Mouse (Mus musculus) lung, embryonic 15.5 days (tissue): ENCODE results near the gene Fgfr2. TPM values are rescaled to one million over a fixed set of nuclear protein-coding genes. Genes with fewer than 3 reads are reported as not detected.
A peak's percentile ranks its signal among the peaks of the same experiment; 100 is the strongest.
"Not testable (repeated sequence)": the region's sequence is repeated elsewhere in the genome, so short reads cannot be mapped to it uniquely, and the experiment has no call there.

ENCODE experiments used
- ATAC-seq: fragments of 200-750 bp; cut with Nextera tagmentation; 2 replicates; pipeline ENCODE4 v1.8.0; 2017; ENCODE audit warnings: moderate number of reproducible peaks, borderline replicate concordance; ENCODE audit not compliant: low FRiP score, low TSS enrichment; ENCODE audit errors: extremely low read depth
- H3K27ac ChIP-seq: fragments of 300-500 bp; sonication (generic); 2 replicates; pipeline ENCODE4 v1.5.1; 2015; ENCODE audit warnings: moderate library complexity, mild to moderate bottlenecking, inconsistent platforms
- H3K27me3 ChIP-seq: fragments of 300-500 bp; sonication (generic); 2 replicates; pipeline ENCODE4 v1.6.1; 2015; ENCODE audit warnings: inconsistent platforms
- H3K36me3 ChIP-seq: fragments of 300-500 bp; sonication (generic); 2 replicates; pipeline ENCODE4 v1.6.1; 2015; ENCODE audit warnings: inconsistent platforms
- H3K4me1 ChIP-seq: fragments of 300-500 bp; sonication (generic); 2 replicates; pipeline ENCODE4 v1.6.1; 2015; ENCODE audit warnings: inconsistent platforms
- H3K4me2 ChIP-seq: fragments of 300-500 bp; sonication (generic); 2 replicates; pipeline ENCODE4 v1.6.1; 2015; ENCODE audit warnings: inconsistent platforms, mild to moderate bottlenecking, moderate library complexity
- H3K4me3 ChIP-seq: fragments of 300-500 bp; sonication (generic); 2 replicates; pipeline ENCODE4 v1.5.1; 2015; ENCODE audit warnings: mild to moderate bottlenecking, inconsistent platforms
- H3K9ac ChIP-seq: fragments of 300-500 bp; sonication (generic); 2 replicates; pipeline ENCODE4 v1.6.1; 2015; ENCODE audit warnings: inconsistent platforms
- H3K9me3 ChIP-seq: fragments of 300-500 bp; sonication (generic); 2 replicates; pipeline ENCODE4 v1.6.1; 2016; ENCODE audit warnings: inconsistent platforms
- WGBS: fragments of 180-500 bp; shearing (Covaris S2); methylation state at CpG from one replicate; pipeline ENCODE4 v1.1.7; 2015; 5-methylcytosine and 5-hydroxymethylcytosine counted together
- polyA plus RNA-seq: library from polyadenylated mRNA; unstranded; fragments of >200 nt; fragmentation: Nextera tagmentation; extraction: Ambion mirVana; gene quantifications from 2 replicates; pipeline ENCODE4 v1.2.1, GENCODE M21; 2015

Gene Fgfr2
- polyA plus RNA-seq, 1 experiment from 2014 or later: 160 TPM

DNA sequence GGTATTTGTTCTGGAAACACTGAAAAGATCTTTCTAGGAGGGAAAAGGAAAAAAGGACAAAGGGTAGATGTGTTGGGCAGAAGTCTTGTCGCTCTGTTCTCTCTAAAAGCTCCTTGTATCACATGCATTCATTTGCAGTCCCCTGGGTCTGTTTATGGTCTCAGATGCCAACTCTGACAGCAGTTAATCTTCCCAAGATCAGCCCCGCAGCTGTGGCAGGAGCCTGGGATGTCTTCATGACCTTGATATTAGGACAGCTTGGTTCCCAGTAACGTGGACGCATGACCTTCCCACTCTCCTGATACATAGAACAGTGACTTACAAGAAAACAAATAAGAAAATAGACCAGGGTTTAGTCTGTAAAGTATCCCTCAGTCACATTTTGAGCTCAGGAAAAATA is 2509.2 kb downstream of the Fgfr2 start:
- Histone ChIP-seq H3K9me3 (no peaks in the 10 kb centered on the region), H3K27ac (no peak overlapping the region), H3K36me3 (no peaks in the 10 kb centered on the region), H3K4me3 (no peak overlapping the region), H3K9ac (no peak overlapping the region), H3K4me1 (no peaks in the 10 kb centered on the region), H3K27me3 (no peaks in the 10 kb centered on the region), H3K4me2 (no peak overlapping the region)
- WGBS: 49% methylated on average over 4 of the region's 4 CpGs
- ATAC-seq: no peak

GRCm38 (mm10) chr7:130606958-130607357 is 2516.2 kb downstream of the Fgfr2 start:
- Histone ChIP-seq H3K27ac (no peak overlapping the region), H3K4me1 (no peaks in the 10 kb centered on the region), H3K27me3 (no peaks in the 10 kb centered on the region), H3K4me3 (no peak overlapping the region), H3K9me3 (no peaks in the 10 kb centered on the region), H3K36me3 (no peaks in the 10 kb centered on the region), H3K9ac (no peak overlapping the region), H3K4me2 (no peak overlapping the region)
- 87% methylated on average over 4 of the region's 4 CpGs for WGBS
- ATAC-seq: no peak

DNA sequence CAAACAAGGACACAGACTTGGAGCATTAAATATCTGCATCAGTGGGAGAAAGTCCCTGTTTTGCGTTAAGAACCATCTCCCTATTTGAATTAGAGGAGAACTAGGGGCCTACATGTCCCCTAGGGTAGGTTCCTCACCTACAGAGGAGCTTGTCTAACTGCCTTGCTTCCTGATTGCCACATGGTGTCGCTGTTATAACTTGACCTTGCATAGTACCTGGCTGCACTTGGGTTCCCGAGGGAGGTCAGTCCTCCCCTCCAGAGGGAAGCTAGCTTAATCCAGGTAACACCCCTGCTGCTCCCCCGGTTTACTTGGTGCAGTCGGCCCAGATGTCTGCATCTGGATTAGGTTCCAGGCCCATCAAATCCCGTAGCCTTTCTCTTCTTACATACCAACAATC is 2518.0 kb downstream of the Fgfr2 start:
- no peak overlapping the region for H3K9ac ChIP-seq
- no peaks in the 10 kb centered on the region for H3K36me3 ChIP-seq
- ATAC-seq: no peak
- H3K4me2 ChIP-seq: no peak overlapping the region
- no peaks in the 10 kb centered on the region for H3K27me3 ChIP-seq
- H3K4me1 ChIP-seq: no peaks in the 10 kb centered on the region
- no peak overlapping the region for H3K4me3 ChIP-seq
- H3K9me3 ChIP-seq: no peaks in the 10 kb centered on the region
- H3K27ac ChIP-seq: no peak overlapping the region
- WGBS: 20% methylated on average over 6 of the region's 6 CpGs

DNA sequence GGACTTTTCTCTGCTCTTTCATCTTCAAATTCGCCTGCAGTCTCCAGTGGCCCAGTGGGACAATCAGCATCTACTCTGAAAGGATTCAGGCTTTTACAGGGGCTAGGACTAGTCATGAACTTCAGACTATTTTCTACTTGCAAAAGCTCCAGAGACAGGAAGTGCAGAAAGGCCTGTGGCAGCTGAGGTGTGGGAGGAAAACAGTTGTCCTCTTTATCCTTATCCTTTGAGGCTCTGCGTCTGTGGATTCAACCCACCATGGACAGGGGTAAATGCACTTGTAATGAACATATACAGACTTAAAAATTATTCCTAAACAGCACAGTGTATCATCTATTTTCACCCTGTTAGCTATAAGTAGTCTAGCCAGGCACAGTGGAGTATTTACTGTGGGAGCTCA is 2518.8 kb downstream of the Fgfr2 start:
- no peak for ATAC-seq

DNA sequence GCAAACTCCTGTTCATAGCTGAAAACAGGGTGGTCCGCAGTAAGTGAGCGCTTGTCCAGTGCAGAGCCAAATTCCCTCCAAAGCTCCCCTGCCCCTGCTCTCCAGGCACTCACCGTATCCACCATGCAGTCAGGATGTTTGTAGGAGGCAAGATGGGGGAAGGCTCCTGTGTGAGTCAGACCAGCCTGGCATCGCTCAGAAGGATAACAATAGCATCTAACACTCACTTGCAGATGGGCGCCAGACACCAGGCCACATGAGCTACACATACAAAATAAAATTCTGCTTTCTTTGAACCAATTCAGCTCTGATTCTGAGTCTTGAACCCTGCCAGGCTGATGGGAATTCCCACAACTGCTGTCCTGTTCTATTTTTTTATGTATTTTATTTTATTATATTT is 2519.6 kb downstream of the Fgfr2 start:
- Histone ChIP-seq H3K4me1 (no peaks in the 10 kb centered on the region), H3K9ac (no peak overlapping the region), H3K9me3 (no peaks in the 10 kb centered on the region), H3K4me3 (no peak overlapping the region), H3K36me3 (no peaks in the 10 kb centered on the region), H3K4me2 (no peak overlapping the region), H3K27ac (no peak overlapping the region), H3K27me3 (no peaks in the 10 kb centered on the region)
- no peak for ATAC-seq
- WGBS: 80% methylated on average over 5 of the region's 5 CpGs

More for the DNA sequence above, 2518.8 kb downstream of the Fgfr2 start:
- Histone ChIP-seq H3K4me2 (no peak overlapping the region), H3K27ac (no peak overlapping the region), H3K9ac (no peak overlapping the region), H3K27me3 (no peaks in the 10 kb centered on the region), H3K9me3 (no peaks in the 10 kb centered on the region), H3K4me3 (no peak overlapping the region), H3K4me1 (no peaks in the 10 kb centered on the region), H3K36me3 (no peaks in the 10 kb centered on the region)
- 69% methylated on average over 2 of the region's 2 CpGs for WGBS

DNA sequence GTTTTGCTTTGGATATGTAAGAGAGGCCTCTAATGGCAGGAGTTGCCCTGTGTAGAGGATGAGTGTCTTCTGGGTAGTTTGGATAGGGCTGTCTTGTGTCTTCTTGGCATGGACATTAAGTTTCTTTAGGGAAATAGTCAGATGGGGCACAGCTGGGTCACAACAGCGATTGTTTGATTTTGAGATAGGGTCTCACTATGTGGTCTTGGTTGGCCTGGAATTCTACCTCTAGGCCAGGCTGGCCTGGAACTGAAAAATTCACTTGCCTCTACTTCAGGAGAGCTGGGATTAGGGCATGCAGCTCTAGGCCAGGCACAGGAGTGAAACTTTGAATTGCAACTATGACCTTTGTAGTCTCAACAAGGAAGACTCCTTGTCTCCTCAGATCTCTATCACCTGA is 2520.3 kb downstream of the Fgfr2 start:
- H3K27ac ChIP-seq: no peak overlapping the region
- H3K4me3 ChIP-seq: no peak overlapping the region
- no peak overlapping the region for H3K9ac ChIP-seq
- no peak for ATAC-seq
- H3K4me2 ChIP-seq: no peak overlapping the region
- H3K36me3 ChIP-seq: no peaks in the 10 kb centered on the region
- no peaks in the 10 kb centered on the region for H3K27me3 ChIP-seq
- no peaks in the 10 kb centered on the region for H3K4me1 ChIP-seq
- WGBS: 69% methylated on average over 1 of the region's 1 CpGs
- no peaks in the 10 kb centered on the region for H3K9me3 ChIP-seq

- 57% methylated on average over 2 of the region's 2 CpGs for WGBS
- Histone ChIP-seq H3K4me1 (no peaks in the 10 kb centered on the region), H3K36me3 (no peaks in the 10 kb centered on the region), H3K27ac (no peak overlapping the region), H3K4me2 (no peak overlapping the region), H3K27me3 (no peaks in the 10 kb centered on the region), H3K9me3 (no peaks in the 10 kb centered on the region), H3K9ac (no peak overlapping the region), H3K4me3 (no peak overlapping the region)
- no peak for ATAC-seq
Measured at GRCm38 (mm10) chr7:130600546-130600945, 2522.6 kb downstream of the Fgfr2 start.

GRCm38 (mm10) chr7:130600074-130600473 is 2523.1 kb downstream of the Fgfr2 start:
- Histone ChIP-seq H3K36me3 (no peaks in the 10 kb centered on the region), H3K27ac (no peak overlapping the region), H3K9me3 (no peaks in the 10 kb centered on the region), H3K9ac (no peak overlapping the region), H3K27me3 (no peaks in the 10 kb centered on the region), H3K4me2 (no peak overlapping the region), H3K4me1 (no peaks in the 10 kb centered on the region), H3K4me3 (no peak overlapping the region)
- WGBS: 75% methylated on average over 3 of the region's 3 CpGs
- no peak for ATAC-seq

- no peaks in the 10 kb centered on the region for H3K27me3 ChIP-seq
- H3K4me1 ChIP-seq: no peaks in the 10 kb centered on the region
- no peak overlapping the region for H3K9ac ChIP-seq
- 57% methylated on average over 6 of the region's 6 CpGs for WGBS
- H3K36me3 ChIP-seq: no peaks in the 10 kb centered on the region
- no peak overlapping the region for H3K4me3 ChIP-seq
- H3K4me2 ChIP-seq: no peak overlapping the region
- ATAC-seq: no peak
- no peaks in the 10 kb centered on the region for H3K9me3 ChIP-seq
- no peak overlapping the region for H3K27ac ChIP-seq
Measured at GRCm38 (mm10) chr7:130597546-130597945, 2525.6 kb downstream of the Fgfr2 start.

DNA sequence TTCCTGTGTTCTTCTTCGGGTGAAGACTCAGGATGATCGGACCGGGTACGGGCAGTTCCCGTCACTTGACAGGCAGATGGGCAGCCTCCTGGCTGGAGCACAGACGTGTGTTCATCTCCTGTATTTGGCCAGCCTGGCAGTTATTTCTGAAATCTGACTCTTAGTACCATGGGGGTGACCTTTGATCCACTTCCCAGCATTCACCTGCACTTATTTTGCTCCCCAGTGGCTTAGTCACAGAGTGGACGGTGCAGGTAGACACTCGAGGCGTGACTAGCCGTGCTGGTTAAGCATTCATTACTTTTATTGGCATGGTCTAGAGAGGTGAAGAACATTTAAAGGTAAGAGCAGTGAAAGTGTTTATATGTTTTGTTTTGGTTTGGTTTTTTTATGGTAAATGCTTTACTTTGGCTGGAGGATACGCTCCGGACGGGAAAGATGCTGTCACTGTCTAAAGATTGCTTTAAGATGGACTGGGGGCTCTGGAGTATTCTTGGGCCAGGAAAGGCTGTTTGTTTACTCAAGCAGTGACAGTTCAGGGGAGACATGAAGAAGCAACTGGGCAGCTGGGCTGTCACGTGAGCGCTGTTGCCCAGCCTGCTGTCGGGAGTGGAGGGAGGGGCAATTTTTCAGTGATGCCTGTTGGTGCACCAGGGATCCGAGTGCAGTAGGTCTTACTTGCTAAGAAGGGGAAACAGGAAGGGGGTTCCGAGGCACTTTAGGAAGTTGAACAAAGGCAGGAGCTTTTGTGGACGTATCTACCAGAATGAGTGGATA is 2526.9 kb downstream of the Fgfr2 start:
- H3K9ac ChIP-seq, H3K27me3 ChIP-seq, H3K36me3 ChIP-seq, H3K9me3 ChIP-seq, H3K4me1 ChIP-seq, H3K4me2 ChIP-seq, H3K27ac ChIP-seq, H3K4me3 ChIP-seq: not testable (repeated sequence)
- 29% methylated on average over 9 of the region's 19 CpGs for WGBS
- ATAC-seq: peak; percentile 39; the same call in 1 of the 2 replicates

DNA sequence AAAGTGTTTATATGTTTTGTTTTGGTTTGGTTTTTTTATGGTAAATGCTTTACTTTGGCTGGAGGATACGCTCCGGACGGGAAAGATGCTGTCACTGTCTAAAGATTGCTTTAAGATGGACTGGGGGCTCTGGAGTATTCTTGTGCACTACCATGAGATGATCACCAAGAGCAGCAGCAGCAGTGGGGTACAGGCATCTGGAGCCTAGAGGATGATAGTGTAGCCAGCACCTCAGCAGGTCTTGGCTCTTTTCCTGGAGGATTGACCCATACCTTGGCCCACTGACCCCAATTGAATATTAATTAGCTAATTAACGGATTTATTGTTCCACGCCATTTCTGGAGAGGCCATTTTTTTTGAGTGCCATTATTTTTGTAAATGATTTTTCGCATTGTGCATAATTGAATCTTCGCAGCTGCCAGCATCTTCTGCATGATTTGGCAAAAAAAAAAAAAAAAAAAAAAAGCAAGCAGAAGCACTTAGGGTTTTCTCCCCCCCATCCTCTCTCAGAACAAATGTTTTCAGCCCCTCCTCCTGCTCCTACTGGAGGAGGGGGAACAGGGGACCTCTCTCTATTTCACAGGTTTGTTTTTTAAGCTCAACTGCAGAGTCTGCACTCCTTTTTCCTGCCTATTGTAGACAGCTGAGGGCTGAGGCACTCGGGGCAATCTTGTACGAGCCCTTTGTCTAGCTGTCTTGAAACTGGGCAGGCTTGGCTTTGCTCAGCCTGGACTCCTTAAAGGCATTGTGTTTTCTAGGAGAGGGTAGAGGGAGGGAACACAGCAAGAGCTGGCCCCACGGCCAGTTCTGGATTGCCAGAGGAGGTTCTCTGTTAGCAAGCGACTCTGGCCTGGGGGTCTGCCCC is 2529.5 kb downstream of the Fgfr2 start:
- not testable (repeated sequence) for H3K4me3 ChIP-seq, H3K27me3 ChIP-seq, H3K4me2 ChIP-seq, ATAC-seq, H3K36me3 ChIP-seq, H3K27ac ChIP-seq, H3K9me3 ChIP-seq, H3K9ac ChIP-seq
- H3K4me1 ChIP-seq: 0 out of 2 replicates have a peak, but pooled peaks cover 11% of the 10 kb centered on the region
- 76% methylated on average over 7 of the region's 11 CpGs for WGBS

- H3K36me3 ChIP-seq, H3K9me3 ChIP-seq, H3K4me3 ChIP-seq, H3K4me2 ChIP-seq, H3K27ac ChIP-seq, H3K27me3 ChIP-seq, H3K9ac ChIP-seq, ATAC-seq: not testable (repeated sequence)
- WGBS: no CpG with 5 or more reads among the region's 11 CpGs
- H3K4me1 ChIP-seq: 0 out of 2 replicates have a peak, but pooled peaks cover 11% of the 10 kb centered on the region
Measured at GRCm38 (mm10) chr7:130592975-130593374, 2530.2 kb downstream of the Fgfr2 start.
